Mouse (Mus musculus) gastrocnemius, postnatal 4 days (tissue): ENCODE data around the gene Cyyr1. TPM values are rescaled to one million over a fixed set of nuclear protein-coding genes. Genes with fewer than 3 reads are reported as not detected.
"Not testable (repeated sequence)": the region's sequence is repeated elsewhere in the genome, so short reads cannot be mapped to it uniquely, and the experiment has no call there.

ENCODE experiments used
- DNase-seq, 2 experiments: peaks; one replicate each; pipeline ENCODE4 v3.0.0; 2021 to 2022; ENCODE audit warnings: low spot score in 2 of 2, mixed read lengths in 2 of 2
- long read RNA-seq, 2 experiments: library from polyadenylated mRNA; stranded (forward); transcript quantifications; one replicate each; pipeline ENCODE4 v2.0.0; 2021
- total RNA-seq, 2 experiments: library from RNA; stranded (reverse); gene quantifications; 2 replicates each; pipeline ENCODE4 v1.2.3; 2021

Gene Cyyr1
- total RNA-seq = 10 to 100 TPM in 1 of 2 experiments, 1 to 10 TPM in 1; 9.5 to 11.2 TPM
- long read RNA-seq, experiment 1, partial matches to known transcripts = 1 of 5 reads
- long read RNA-seq, experiment 1, other reads (novel, unspliced or antisense) = 4 of 5 reads
- long read RNA-seq, experiment 2, partial matches to known transcripts = 0 of 2 reads
- long read RNA-seq, experiment 2, other reads (novel, unspliced or antisense) = 2 of 2 reads

- not testable (repeated sequence) for DNase-seq
Measured at GRCm38 (mm10) chr16:85553297-85553696, at the start of gene Cyyr1. Gene Cyyr1 (minus strand): TSS chr16:85553397.

- no peak for DNase-seq
Measured at GRCm38 (mm10) chr16:85588844-85589243, 35.6 kb upstream of the Cyyr1 start.

GRCm38 (mm10) chr16:85587573-85588226 lies 34.5 kb upstream of the Cyyr1 start:
- DNase-seq = no peak

GRCm38 (mm10) chr16:85566474-85566873 lies 13.3 kb upstream of the Cyyr1 start:
- DNase-seq = no peak

GRCm38 (mm10) chr16:85553838-85554237 lies 641 bp upstream of the Cyyr1 start:
- no peak for DNase-seq

- not testable (repeated sequence) for DNase-seq
Measured at GRCm38 (mm10) chr16:85551976-85552375, 1.2 kb downstream of the Cyyr1 start.

- peak; percentile 10 to 16 for DNase-seq
Measured at GRCm38 (mm10) chr16:85549971-85550567, 3.1 kb downstream of the Cyyr1 start.

GRCm38 (mm10) chr16:85546519-85546918 lies 6.7 kb downstream of the Cyyr1 start:
- DNase-seq = no peak

GRCm38 (mm10) chr16:85541676-85542273 lies 11.4 kb downstream of the Cyyr1 start:
- no peak for DNase-seq

- no peak for DNase-seq
Measured at GRCm38 (mm10) chr16:85541023-85541422, 12.2 kb downstream of the Cyyr1 start.

GRCm38 (mm10) chr16:85538367-85538766 lies 14.8 kb downstream of the Cyyr1 start:
- no peak for DNase-seq

- DNase-seq = no peak
Measured at GRCm38 (mm10) chr16:85536075-85536474, 17.1 kb downstream of the Cyyr1 start.

GRCm38 (mm10) chr16:85527743-85528620 lies 25.2 kb downstream of the Cyyr1 start:
- DNase-seq = no peak

GRCm38 (mm10) chr16:85524589-85524988 lies 28.6 kb downstream of the Cyyr1 start:
- no peak for DNase-seq

GRCm38 (mm10) chr16:85507264-85507663 lies 45.9 kb downstream of the Cyyr1 start:
- DNase-seq = no peak

- no peak for DNase-seq
Measured at GRCm38 (mm10) chr16:85505108-85505507, 48.1 kb downstream of the Cyyr1 start.

GRCm38 (mm10) chr16:85503416-85503815 lies 49.8 kb downstream of the Cyyr1 start:
- no peak for DNase-seq

- no peak for DNase-seq
Measured at GRCm38 (mm10) chr16:85495837-85496236, 57.4 kb downstream of the Cyyr1 start.

- DNase-seq = no peak
Measured at GRCm38 (mm10) chr16:85488105-85488607, 65.0 kb downstream of the Cyyr1 start.

GRCm38 (mm10) chr16:85487266-85487665 lies 65.9 kb downstream of the Cyyr1 start:
- DNase-seq = no peak

GRCm38 (mm10) chr16:85484557-85484956 lies 68.6 kb downstream of the Cyyr1 start:
- no peak for DNase-seq
